Mouse (Mus musculus) layer of hippocampus, adult 2 months (tissue): ENCODE measurements around the gene C1qtnf6. TPM values are rescaled to one million over a fixed set of nuclear protein-coding genes. Genes with fewer than 3 reads are reported as not detected.

ENCODE experiments used
- DNase-seq, 2 experiments: peaks; one replicate each; pipeline ENCODE4 v3.0.0; 2022; ENCODE audit warnings: low spot score in 2 of 2
- H3K27ac ChIP-seq: fragments of 200-600 bp; 2 replicates; pipeline ENCODE4 v1.8.1; 2022
- H3K4me3 ChIP-seq: fragments of 200-600 bp; 2 replicates; pipeline ENCODE4 v1.8.1; 2022; ENCODE audit warnings: mild to moderate bottlenecking
- CTCF ChIP-seq: fragments of 200-600 bp; conservative IDR thresholded peaks from 2 replicates; pipeline ENCODE4 v1.8.1; 2022; ENCODE audit warnings: antibody characterized with exemption, mild to moderate bottlenecking, moderate library complexity
- total RNA-seq, 2 experiments: library from RNA; stranded (reverse); gene quantifications; 2 replicates each; pipeline ENCODE4 v1.2.3; 2021

Gene C1qtnf6
- total RNA-seq, 2 experiments from 2014 or later, result 4.5 to 5.2 TPM

GRCm38 (mm10) chr15:78502437-78503132, 28.6 kb downstream of the C1qtnf6 start:
- TF ChIP-seq CTCF, result no peak
- DNase-seq, result no peak
- H3K4me3 ChIP-seq, result no peak overlapping the region
- H3K27ac ChIP-seq, result no peak overlapping the region

- no peak for DNase-seq
- Histone ChIP-seq H3K4me3 (no peak within 1 kb of the TSS), H3K27ac (no peak within 1 kb of the TSS)
- no peak for TF ChIP-seq CTCF
Observed at GRCm38 (mm10) chr15:78494968-78495406, 36.2 kb downstream of the C1qtnf6 start, which contains the start of gene Il2rb. Il2rb (minus strand) TSS chr15:78495271.

- TF ChIP-seq CTCF, result no peak
- no peak overlapping the region for H3K27ac ChIP-seq
- no peak for DNase-seq
- no peak overlapping the region for H3K4me3 ChIP-seq
Observed at GRCm38 (mm10) chr15:78493401-78494010, 37.7 kb downstream of the C1qtnf6 start.

- H3K4me3 ChIP-seq, result no peak overlapping the region
- H3K27ac ChIP-seq, result no peak overlapping the region
- no peak for TF ChIP-seq CTCF
- DNase-seq, result no peak
Observed at GRCm38 (mm10) chr15:78491301-78491700, 39.9 kb downstream of the C1qtnf6 start.

GRCm38 (mm10) chr15:78489906-78490305, 41.3 kb downstream of the C1qtnf6 start:
- Histone ChIP-seq H3K4me3 (no peak overlapping the region), H3K27ac (no peak overlapping the region)
- TF ChIP-seq CTCF, result no peak
- no peak for DNase-seq

- no peak for TF ChIP-seq CTCF
- H3K4me3 ChIP-seq, result no peak overlapping the region
- H3K27ac ChIP-seq, result no peak overlapping the region
- no peak for DNase-seq
Observed at GRCm38 (mm10) chr15:78489248-78489647, 42.0 kb downstream of the C1qtnf6 start.

GRCm38 (mm10) chr15:78487066-78487465, 44.1 kb downstream of the C1qtnf6 start:
- DNase-seq, result no peak
- H3K27ac ChIP-seq, result no peak overlapping the region
- no peak overlapping the region for H3K4me3 ChIP-seq
- TF ChIP-seq CTCF, result no peak

GRCm38 (mm10) chr15:78486564-78486963, 44.7 kb downstream of the C1qtnf6 start:
- Histone ChIP-seq H3K4me3 (no peak overlapping the region), H3K27ac (no peak overlapping the region)
- TF ChIP-seq CTCF, result no peak
- DNase-seq, result no peak

- Histone ChIP-seq H3K4me3 (no peak overlapping the region), H3K27ac (no peak overlapping the region)
- no peak for DNase-seq
- TF ChIP-seq CTCF, result no peak
Observed at GRCm38 (mm10) chr15:78483311-78483710, 47.9 kb downstream of the C1qtnf6 start.

- DNase-seq, result no peak
- no peak for TF ChIP-seq CTCF
- H3K27ac ChIP-seq, result no peak overlapping the region
- no peak overlapping the region for H3K4me3 ChIP-seq
Observed at GRCm38 (mm10) chr15:78482518-78482917, 48.7 kb downstream of the C1qtnf6 start.

- DNase-seq, result no peak
- H3K27ac ChIP-seq, result no peak overlapping the region
- H3K4me3 ChIP-seq, result no peak overlapping the region
- TF ChIP-seq CTCF, result peak; percentile 32
Observed at GRCm38 (mm10) chr15:78481448-78482000, 49.7 kb downstream of the C1qtnf6 start.

GRCm38 (mm10) chr15:78480991-78481390, 50.2 kb downstream of the C1qtnf6 start:
- no peak for DNase-seq
- TF ChIP-seq CTCF, result no peak
- Histone ChIP-seq H3K4me3 (no peak overlapping the region), H3K27ac (no peak overlapping the region)

GRCm38 (mm10) chr15:78480111-78480510, 51.1 kb downstream of the C1qtnf6 start:
- Histone ChIP-seq H3K27ac (no peak overlapping the region), H3K4me3 (no peak overlapping the region)
- TF ChIP-seq CTCF, result no peak
- DNase-seq, result no peak

- H3K4me3 ChIP-seq, result no peak overlapping the region
- TF ChIP-seq CTCF, result no peak
- H3K27ac ChIP-seq, result no peak overlapping the region
- no peak for DNase-seq
Observed at GRCm38 (mm10) chr15:78479470-78479869, 51.7 kb downstream of the C1qtnf6 start.
